Mouse (Mus musculus): ENCODE results near the gene Pdlim1.

- no peak for TF ChIP-seq POLR2A (IDR thresholded peaks at IDR 0.05; ENCODE audit: insufficient read depth, low read depth, low read length)
- TF ChIP-seq CTCF (IDR thresholded peaks at IDR 0.05; ENCODE audit: insufficient read depth, low read depth, low read length) = no peak
Observed at GRCm38 (mm10) chr19:40309911-40310310, 38.3 kb upstream of the Pdlim1 start.

Measured in olfactory bulb, adult 2 months (tissue).